Mouse (Mus musculus) retina, postnatal 7 days (tissue): ENCODE results near the gene Pip4k2b.

Source experiments
- DNase-seq: peaks from one replicate; pipeline ENCODE4 v3.0.0-alpha.2; 2012; ENCODE audit warnings: low read depth, low spot score

The Pip4k2b gene

DNA sequence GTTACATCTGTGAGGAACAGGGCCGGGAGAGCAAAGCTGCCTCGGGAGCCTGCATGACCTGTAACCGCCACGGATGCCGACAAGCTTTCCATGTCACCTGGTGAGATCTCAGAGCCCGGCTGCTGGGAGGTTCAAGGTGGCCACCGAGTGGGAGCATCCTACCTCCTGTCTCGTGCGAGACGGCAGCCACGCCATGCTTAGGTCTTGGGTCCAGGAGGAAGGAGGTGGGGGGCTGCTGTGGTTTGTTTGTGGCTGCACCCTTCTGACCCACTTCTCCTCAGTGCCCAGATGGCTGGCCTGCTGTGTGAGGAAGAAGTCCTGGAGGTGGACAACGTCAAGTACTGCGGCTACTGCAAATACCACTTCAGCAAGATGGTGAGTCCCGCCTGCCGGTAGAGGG, 77.7 kb downstream of the Pip4k2b start:
- no peak for DNase-seq

DNA sequence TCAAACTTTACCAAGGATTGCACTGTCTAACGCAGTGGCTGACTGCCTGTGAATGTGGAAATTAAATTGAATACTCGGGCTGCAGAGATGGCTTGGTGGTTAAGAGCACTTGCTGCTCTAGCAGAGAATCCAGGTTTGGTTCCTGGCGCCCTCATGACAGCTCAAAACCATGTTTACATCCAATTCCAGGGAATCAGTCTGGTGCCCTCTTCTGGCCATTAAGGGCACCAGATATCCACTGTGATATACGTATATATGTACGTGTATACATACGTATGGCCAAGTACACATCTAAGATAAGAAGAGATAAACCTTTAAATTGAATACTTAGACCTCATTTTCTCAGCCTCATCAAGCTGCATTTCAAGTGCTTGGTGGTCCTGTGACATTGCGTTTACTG, 78.3 kb downstream of the Pip4k2b start:
- DNase-seq, result no peak

DNA sequence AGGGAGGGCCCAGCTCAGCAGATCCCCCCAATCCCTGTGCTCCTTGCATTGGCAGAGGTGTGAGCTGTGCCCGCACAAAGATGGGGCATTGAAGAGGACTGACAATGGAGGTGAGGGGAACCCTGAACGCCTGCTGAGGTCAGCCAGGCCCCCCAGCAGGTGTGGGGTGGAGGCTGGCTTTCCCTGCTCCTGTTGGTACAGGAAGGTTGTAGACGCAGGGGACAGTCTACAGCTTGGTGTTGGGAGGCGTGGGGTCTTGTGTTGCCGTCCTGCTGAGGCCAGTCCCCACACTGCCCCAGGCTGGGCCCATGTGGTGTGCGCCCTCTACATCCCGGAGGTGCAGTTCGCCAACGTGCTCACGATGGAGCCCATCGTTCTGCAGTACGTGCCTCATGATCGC, 79.1 kb downstream of the Pip4k2b start:
- DNase-seq, result no peak
